Mouse (Mus musculus) CH12.LX (cell line): ENCODE results near the gene Mllt10. TPM values are rescaled to one million over a fixed set of nuclear protein-coding genes. Genes with fewer than 3 reads are reported as not detected.
A peak's percentile ranks its signal among the peaks of the same experiment; 100 is the strongest.

ENCODE experiments used
- DNase-seq: peaks from one replicate; pipeline ENCODE4 v3.0.0-alpha.2; 2013; ENCODE audit errors: extremely low read depth
- H3K27ac ChIP-seq: 2 replicates; pipeline ENCODE4 v1.5.1; 2012; ENCODE audit warnings: low read depth, mild to moderate bottlenecking, control low read depth, moderate library complexity; ENCODE audit not compliant: insufficient read depth
- H3K27me3 ChIP-seq: replicated peaks from 2 replicates; pipeline ENCODE3; 2012; ENCODE audit warnings: inconsistent platforms
- H3K36me3 ChIP-seq, 2 experiments: replicated peaks in 1 of 2; 2 replicates each; pipeline versions ENCODE3 to v1.6.1; 2012; ENCODE audit warnings: inconsistent platforms in 1 of 2, low read length in 1 of 2, mild to moderate bottlenecking in 1 of 2, mixed read lengths in 1 of 2, moderate library complexity in 1 of 2; ENCODE audit not compliant: control insufficient read depth in 1 of 2, insufficient read depth in 1 of 2
- H3K4me1 ChIP-seq, 2 experiments: 2 replicates each; pipeline ENCODE4 v1.6.1; 2012; ENCODE audit warnings: inconsistent platforms in 1 of 2, moderate library complexity in 1 of 2; ENCODE audit not compliant: insufficient read depth in 2 of 2, control insufficient read depth in 1 of 2
- H3K4me2 ChIP-seq: 2 replicates; pipeline ENCODE4 v1.6.1; 2012; ENCODE audit warnings: low read depth, mild to moderate bottlenecking, control low read depth; ENCODE audit not compliant: poor library complexity, insufficient read depth, severe bottlenecking
- H3K4me3 ChIP-seq, 3 experiments: fragments of 150-350 bp in 1 of 3; sonication (generic) in 1 of 3; replicated peaks in 1 of 3; 2 replicates each; pipeline versions ENCODE3 to v1.5.1; 2011 to 2012; ENCODE audit warnings: low read depth in 2 of 3, low read length in 2 of 3, mild to moderate bottlenecking in 2 of 3, moderate library complexity in 2 of 3, control low read depth in 1 of 3, improper control_type of control experiment in 1 of 3, inconsistent platforms in 1 of 3, mixed read lengths in 1 of 3; ENCODE audit not compliant: poor library complexity in 1 of 3
- H3K79me2 ChIP-seq: replicated peaks from 2 replicates; pipeline ENCODE4 v1.6.1; 2012; ENCODE audit warnings: mild to moderate bottlenecking, moderate library complexity; ENCODE audit not compliant: control insufficient read depth, poor library complexity, insufficient read depth, severe bottlenecking; ENCODE audit errors: extremely low read depth
- H3K9ac ChIP-seq: 2 replicates; pipeline ENCODE4 v1.6.1; 2012; ENCODE audit warnings: low read depth, mild to moderate bottlenecking, control low read depth, moderate library complexity; ENCODE audit not compliant: insufficient read depth
- H3K9me3 ChIP-seq: replicated peaks from 2 replicates; pipeline ENCODE3; 2012; ENCODE audit warnings: low read length, inconsistent platforms, mixed read lengths
- BHLHE40 ChIP-seq: IDR thresholded peaks from 2 replicates; pipeline ENCODE4 v1.6.1; 2011; ENCODE audit warnings: mild to moderate bottlenecking, low read depth, low read length, improper control_type of control experiment
- CHD1 ChIP-seq: IDR thresholded peaks from 2 replicates; pipeline ENCODE4 v1.6.1; 2012; ENCODE audit warnings: low read depth, low read length, improper control_type of control experiment, inconsistent platforms
- CHD2 ChIP-seq: IDR thresholded peaks from 2 replicates; pipeline ENCODE4 v1.6.1; 2011; ENCODE audit warnings: low read length, improper control_type of control experiment
- CTCF ChIP-seq, 2 experiments: IDR thresholded peaks in 1 of 2; conservative IDR thresholded peaks in 1 of 2; 2 replicates each; pipeline ENCODE4 v1.5.1; 2011 to 2012; ENCODE audit warnings: low read depth in 2 of 2, low read length in 2 of 2, improper control_type of control experiment in 1 of 2, inconsistent platforms in 1 of 2, mild to moderate bottlenecking in 1 of 2, moderate library complexity in 1 of 2
- E2F4 ChIP-seq: IDR thresholded peaks from 2 replicates; pipeline ENCODE4 v1.6.1; 2011; ENCODE audit warnings: low read depth, low read length, improper control_type of control experiment; ENCODE audit not compliant: insufficient replicate concordance
- HCFC1 ChIP-seq: IDR thresholded peaks from 2 replicates; pipeline ENCODE4 v1.6.1; 2012; ENCODE audit warnings: low read depth, mild to moderate bottlenecking, inconsistent platforms, low read length, improper control_type of control experiment
- KAT2A ChIP-seq: IDR thresholded peaks from 2 replicates; pipeline ENCODE4 v1.6.1; 2012; ENCODE audit warnings: low read length, improper control_type of control experiment, inconsistent platforms; ENCODE audit not compliant: insufficient replicate concordance
- MAX ChIP-seq: IDR thresholded peaks from 2 replicates; pipeline ENCODE4 v1.6.1; 2011; ENCODE audit warnings: low read length, improper control_type of control experiment
- MXI1 ChIP-seq: IDR thresholded peaks from 2 replicates; pipeline ENCODE4 v1.6.1; 2011; ENCODE audit warnings: mild to moderate bottlenecking, low read depth, low read length, improper control_type of control experiment
- MYC ChIP-seq: IDR thresholded peaks from 2 replicates; pipeline ENCODE4 v1.6.1; 2011; ENCODE audit warnings: low read depth, mild to moderate bottlenecking, improper control_type of control experiment, low read length
- NRF1 ChIP-seq: IDR thresholded peaks from 2 replicates; pipeline ENCODE4 v1.6.1; 2014; ENCODE audit warnings: low read depth, mild to moderate bottlenecking, inconsistent platforms, low read length, improper control_type of control experiment, moderate library complexity
- POLR2AphosphoS2 ChIP-seq: IDR thresholded peaks from 2 replicates; pipeline ENCODE4 v1.6.1; 2011; ENCODE audit warnings: low read depth, low read length, improper control_type of control experiment
- RAD21 ChIP-seq: IDR thresholded peaks from 2 replicates; pipeline ENCODE4 v1.6.1; 2011; ENCODE audit warnings: low read depth, mild to moderate bottlenecking, low read length, improper control_type of control experiment, moderate library complexity
- SMC3 ChIP-seq: IDR thresholded peaks from 2 replicates; pipeline ENCODE4 v1.6.1; 2011; ENCODE audit warnings: low read depth, low read length, improper control_type of control experiment
- TBP ChIP-seq: conservative IDR thresholded peaks from 2 replicates; pipeline ENCODE4 v1.6.1; 2011; ENCODE audit warnings: low read depth, low read length, improper control_type of control experiment
- TCF12 ChIP-seq: IDR thresholded peaks from 2 replicates; pipeline ENCODE4 v1.6.1; 2014; ENCODE audit warnings: low read depth, mild to moderate bottlenecking, inconsistent platforms, low read length, improper control_type of control experiment
- UBTF ChIP-seq: IDR thresholded peaks from 2 replicates; pipeline ENCODE4 v1.6.1; 2012; ENCODE audit warnings: low read depth, mild to moderate bottlenecking, inconsistent platforms, low read length, improper control_type of control experiment, moderate library complexity
- USF1 ChIP-seq: IDR thresholded peaks from 2 replicates; pipeline ENCODE4 v1.6.1; 2014; ENCODE audit warnings: low read depth, mild to moderate bottlenecking, inconsistent platforms, low read length, improper control_type of control experiment
- USF2 ChIP-seq: conservative IDR thresholded peaks from 2 replicates; pipeline ENCODE4 v1.6.1; 2011; ENCODE audit warnings: low read depth, low read length, improper control_type of control experiment
- ZC3H11A ChIP-seq: IDR thresholded peaks from 2 replicates; pipeline ENCODE4 v1.6.1; 2012; ENCODE audit warnings: low read depth, mild to moderate bottlenecking, inconsistent platforms, low read length, improper control_type of control experiment
- ZKSCAN1 ChIP-seq: IDR thresholded peaks from 2 replicates; pipeline ENCODE4 v1.6.1; 2012; ENCODE audit warnings: low read depth, inconsistent platforms, low read length, improper control_type of control experiment, borderline replicate concordance
- ZMIZ1 ChIP-seq: IDR thresholded peaks from 2 replicates; pipeline ENCODE4 v1.6.1; 2012; ENCODE audit warnings: low read depth, mild to moderate bottlenecking, inconsistent platforms, low read length, improper control_type of control experiment
- dilution Hi-C: fragments of 300-500 bp; cut with MboI; formaldehyde crosslinking; loops from 2 replicates; pipeline ENCODE4 v1.14.3; 2020; ENCODE audit warnings: low sequenced_read_pairs; ENCODE audit not compliant: extremely low pct_unique_long_range_greater_than_20kb, extremely low pct_ligation_motif_present
- in situ Hi-C: fragments of 300-500 bp; cut with MboI; formaldehyde crosslinking; loops from 3 replicates; pipeline ENCODE4 v1.14.3; 2019; ENCODE audit warnings: low sequenced_read_pairs, low pct_ligation_motif_present, low pct_unique_long_range_greater_than_20kb, mixed read lengths
- polyA plus RNA-seq: library from polyadenylated mRNA; unstranded; fragments of >175 nt; gene quantifications from 2 replicates; pipeline ENCODE4 v1.2.1, GENCODE M21; 2012; ENCODE audit warnings: low read depth; ENCODE audit not compliant: insufficient read length
- total RNA-seq, 2 experiments: library from RNA; depleted of rRNA; stranded (reverse); fragments of 300-350 nt in 1 of 2; fragments of >200 nt in 1 of 2; gene quantifications; 2 replicates each; pipeline ENCODE4 v1.2.3; 2012 to 2014

The Mllt10 gene
- total and polyA plus RNA-seq, 3 experiments, result 22.0 to 39.2 (median 27.2) TPM

DNA sequence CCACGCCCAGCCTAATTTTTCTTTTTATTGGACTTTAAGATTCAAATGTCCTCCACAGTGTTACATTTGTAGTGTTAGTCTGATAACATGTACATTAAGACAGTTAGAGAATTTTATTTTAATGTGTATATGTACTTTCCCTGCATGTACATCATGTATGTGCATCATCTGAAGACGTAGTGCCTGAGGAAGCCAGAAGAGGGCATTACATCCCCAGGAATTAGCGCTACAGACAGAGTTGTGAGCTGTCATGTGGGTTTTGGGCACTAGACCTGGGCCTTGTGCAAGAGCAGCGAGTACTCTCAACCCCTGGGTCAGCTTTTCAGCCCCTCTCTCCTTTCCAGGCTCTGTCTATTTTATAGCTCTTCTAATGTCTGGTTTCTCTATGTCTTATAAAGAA is 147.9 kb downstream of the Mllt10 start:
- TF ChIP-seq BHLHE40 (no peak), SMC3 (no peak; the same call in 1 of the 2 replicates), HCFC1 (no peak), KAT2A (no peak), ZC3H11A (no peak), USF2 (no peak), POLR2AphosphoS2 (no peak), TCF12 (no peak), MXI1 (no peak), MYC (no peak), CTCF (conservative IDR thresholded peaks at IDR 0.05 in 1 of 2, IDR thresholded peaks at IDR 0.05 in 1 of 2; ENCODE audit: low read depth in 2 of 2, low read length in 2 of 2) (no peak; a peak in 1 of 4 replicates), ZMIZ1 (no peak), CHD2 (no peak), E2F4 (no peak), USF1 (no peak), UBTF (no peak), CHD1 (no peak), MAX (no peak), NRF1 (no peak)
- Histone ChIP-seq H3K4me3 (no peak overlapping the region), H3K27ac (no peak overlapping the region), H3K36me3 (peaks cover 42 to 72% of the 10 kb centered on the region in 2 experiments), H3K27me3 (no peaks in the 10 kb centered on the region), H3K9me3 (no peaks in the 10 kb centered on the region), H3K9ac (no peak overlapping the region), H3K4me1 (peaks cover 0 to 2% of the 10 kb centered on the region in 2 experiments; a peak in 1 of 4 replicates), H3K79me2 (0 out of 2 replicates have a peak, but pooled peaks cover 2% of the 10 kb centered on the region), H3K4me2 (no peak overlapping the region)
- in situ Hi-C loops (no loop called here), dilution Hi-C loops (no loop called here)
- no peak for DNase-seq

DNA sequence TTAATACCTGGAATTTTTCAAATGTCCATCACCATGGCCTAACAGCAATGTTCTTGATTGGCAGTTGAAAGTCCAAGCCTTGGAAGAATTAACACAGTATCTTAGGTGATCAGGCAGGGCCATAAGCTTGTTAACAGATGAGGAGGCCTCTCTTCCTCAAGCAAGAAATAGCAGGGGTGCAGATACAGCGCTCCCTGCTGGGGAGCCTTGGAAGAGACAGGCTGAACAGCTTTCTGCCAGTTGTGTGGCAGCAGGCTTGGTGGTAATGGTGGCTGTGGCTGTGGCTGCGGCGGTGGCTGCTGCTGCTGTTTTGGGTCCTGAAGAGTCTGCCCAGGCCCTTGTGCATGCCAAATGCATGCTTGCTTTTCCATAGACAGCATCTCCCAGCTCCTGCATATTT is 150.1 kb downstream of the Mllt10 start:
- Histone ChIP-seq H3K36me3 (peaks cover 49 to 79% of the 10 kb centered on the region in 2 experiments), H3K4me2 (no peak overlapping the region), H3K9me3 (no peaks in the 10 kb centered on the region), H3K4me3 (no peak overlapping the region), H3K79me2 (0 out of 2 replicates have a peak, but pooled peaks cover 2% of the 10 kb centered on the region), H3K9ac (no peak overlapping the region), H3K4me1 (peaks cover 0 to 2% of the 10 kb centered on the region in 2 experiments; a peak in 1 of 4 replicates), H3K27me3 (no peaks in the 10 kb centered on the region), H3K27ac (no peak overlapping the region)
- dilution Hi-C loops, result no loop called here
- TF ChIP-seq ZKSCAN1 (no peak), TBP (no peak), ZC3H11A (peak; percentile 26; the same call in 1 of the 2 replicates), RAD21 (peak; percentile 66), SMC3 (peak; percentile 77), BHLHE40 (no peak), CTCF (conservative IDR thresholded peaks at IDR 0.05 in 1 of 2, IDR thresholded peaks at IDR 0.05 in 1 of 2; ENCODE audit: low read depth in 2 of 2, low read length in 2 of 2) (peak; percentile 63 to 77)
- in situ Hi-C loops, result loop anchor here (5.0 kb wide), 1 partner anchor 178 kb away; no protein-coding TSS in a partner anchor
- DNase-seq, result peak; percentile 59
